Mouse (Mus musculus) heart, adult 8-10 months (tissue): ENCODE measurements around the gene Gns. TPM values are rescaled to one million over a fixed set of nuclear protein-coding genes. Genes with fewer than 3 reads are reported as not detected.
A peak's percentile ranks its signal among the peaks of the same experiment; 100 is the strongest.

ENCODE experiments used
- DNase-seq: peaks from one replicate; pipeline ENCODE4 v3.0.0; 2022; ENCODE audit warnings: low spot score
- total RNA-seq, 4 experiments: library from RNA; stranded (reverse); gene quantifications; 2 replicates each; pipeline ENCODE4 v1.2.4; 2022

The Gns gene
- total RNA-seq, 4 experiments from 2014 or later, result 87.6 to 95.8 (median 92.4) TPM

DNA sequence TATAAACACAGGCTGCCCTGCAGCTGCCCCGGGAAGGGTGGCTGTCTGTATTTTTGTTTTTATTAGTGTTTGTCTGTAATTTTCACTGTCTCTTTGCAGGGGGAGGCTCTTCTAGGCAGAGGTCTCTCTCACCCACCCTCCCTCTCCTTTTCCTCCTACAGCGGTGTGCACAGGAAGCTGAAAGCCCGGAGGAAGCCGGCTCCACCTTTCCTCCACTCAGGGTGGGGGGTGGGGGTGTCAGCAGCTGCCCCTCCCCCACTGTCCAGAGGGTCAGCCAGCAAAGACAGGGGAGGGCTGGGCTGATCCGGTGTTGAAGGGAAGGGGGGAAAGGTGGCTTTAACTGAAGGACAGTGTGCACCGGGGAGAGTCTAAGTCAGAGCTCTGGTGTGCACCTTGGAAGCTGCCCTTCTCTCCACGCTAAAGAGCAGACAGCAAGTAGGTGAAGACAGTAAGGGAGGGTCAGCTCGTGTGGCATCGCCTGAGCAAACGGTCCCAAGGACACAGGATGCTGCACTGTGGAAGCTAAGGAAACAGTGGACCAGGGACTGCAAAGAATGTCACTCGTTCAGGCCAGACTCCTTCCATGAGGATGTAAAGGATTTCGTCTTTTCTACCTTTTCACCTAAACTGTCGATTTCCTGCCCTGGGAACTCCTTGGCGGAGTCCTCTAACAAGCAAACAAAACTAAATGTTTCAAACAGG is 65.2 kb downstream of the Gns start:
- DNase-seq, result no peak

- DNase-seq, result no peak
Measured at GRCm38 (mm10) chr10:121430764-121431540, 66.1 kb downstream of the Gns start.

DNA sequence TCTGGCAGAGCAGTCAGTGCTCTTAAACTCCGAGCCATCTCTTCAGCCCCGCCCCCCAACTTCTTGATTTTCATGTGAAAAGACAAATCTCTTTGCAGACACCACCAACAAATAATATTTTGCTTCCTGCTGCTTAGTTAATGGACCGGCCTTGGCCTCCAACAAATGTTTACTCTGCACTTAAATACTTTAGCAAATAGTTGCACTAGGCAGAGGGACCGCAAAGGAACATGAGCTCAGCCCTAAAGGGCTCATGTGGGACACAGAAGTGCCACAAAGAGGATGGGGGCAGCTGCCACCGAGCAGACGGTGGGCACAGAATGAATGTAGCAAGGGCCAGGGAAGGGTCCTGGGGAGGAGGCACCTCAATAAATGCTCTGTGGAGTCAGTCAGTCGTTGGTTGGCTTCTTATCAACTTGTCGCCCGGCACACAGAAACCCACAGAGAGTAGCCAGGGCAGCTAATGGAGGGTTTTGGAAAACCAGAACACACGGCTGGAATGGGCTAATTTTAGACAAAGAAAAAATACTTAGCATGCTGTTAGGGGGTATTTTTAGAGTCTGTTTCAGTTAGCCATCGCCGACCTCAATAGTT is 67.2 kb downstream of the Gns start:
- no peak for DNase-seq

DNA sequence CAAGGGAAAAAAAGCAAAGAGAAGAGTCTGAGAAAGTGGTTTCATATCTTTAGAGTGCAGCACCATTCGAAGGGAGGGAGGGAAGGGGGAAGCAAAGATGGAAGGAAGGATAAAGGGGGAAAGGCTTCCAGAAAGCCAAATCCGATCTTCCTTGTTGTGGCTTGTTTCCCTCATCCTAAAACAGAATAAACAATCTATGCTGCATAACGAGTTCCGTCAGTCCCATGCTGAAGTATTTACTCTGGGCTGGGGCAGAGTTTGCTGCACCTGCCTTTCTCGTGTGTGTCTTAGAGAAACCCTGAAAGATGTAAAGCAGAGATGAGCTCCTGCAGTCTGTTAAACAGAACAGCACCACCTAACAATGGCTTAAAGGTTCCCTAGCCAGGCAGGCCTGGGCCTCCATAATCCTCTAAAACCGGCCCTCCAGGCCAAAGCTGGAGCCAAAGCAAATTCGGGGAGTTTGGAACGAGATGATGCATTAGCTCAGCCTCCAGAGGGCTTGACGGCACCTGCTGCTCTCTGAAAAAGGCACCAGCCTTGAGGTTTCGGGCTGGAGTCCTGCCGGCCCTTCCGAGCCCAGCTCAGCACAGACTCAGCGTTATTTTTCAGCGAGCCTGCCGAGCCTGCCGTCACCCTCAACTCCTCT is 67.9 kb downstream of the Gns start:
- DNase-seq, result no peak

DNA sequence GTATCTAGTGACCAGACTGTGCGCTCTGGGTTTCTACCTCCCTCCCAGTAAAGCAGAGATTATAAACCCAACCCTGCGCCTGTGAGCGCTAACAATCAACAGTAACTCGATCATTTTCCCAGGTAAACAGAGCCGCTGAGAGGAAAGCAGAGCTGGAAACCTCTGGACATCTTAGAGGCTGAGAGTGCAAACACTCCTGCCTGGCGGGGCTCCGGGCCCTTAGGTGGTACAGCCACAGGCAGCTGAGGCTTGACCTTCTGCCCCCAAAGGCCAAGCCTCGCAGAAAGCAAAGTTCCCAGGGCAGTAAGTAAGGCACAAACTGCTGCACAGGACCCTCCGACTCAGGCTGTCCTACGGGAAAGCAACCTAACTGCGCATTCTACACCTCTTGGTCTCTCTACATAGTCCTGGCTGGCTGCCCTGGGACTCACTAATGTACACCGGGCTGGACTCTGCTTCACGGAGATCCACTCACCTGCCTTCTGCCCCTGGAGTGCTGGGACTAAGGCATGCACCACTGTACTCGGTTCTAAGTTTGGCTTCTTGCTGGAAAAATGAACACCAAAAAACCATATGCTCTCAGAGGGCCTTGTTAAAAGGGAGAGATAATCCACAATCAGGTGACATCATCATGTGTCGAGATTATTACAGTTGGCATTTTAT is 69.7 kb downstream of the Gns start:
- DNase-seq, result no peak

DNA sequence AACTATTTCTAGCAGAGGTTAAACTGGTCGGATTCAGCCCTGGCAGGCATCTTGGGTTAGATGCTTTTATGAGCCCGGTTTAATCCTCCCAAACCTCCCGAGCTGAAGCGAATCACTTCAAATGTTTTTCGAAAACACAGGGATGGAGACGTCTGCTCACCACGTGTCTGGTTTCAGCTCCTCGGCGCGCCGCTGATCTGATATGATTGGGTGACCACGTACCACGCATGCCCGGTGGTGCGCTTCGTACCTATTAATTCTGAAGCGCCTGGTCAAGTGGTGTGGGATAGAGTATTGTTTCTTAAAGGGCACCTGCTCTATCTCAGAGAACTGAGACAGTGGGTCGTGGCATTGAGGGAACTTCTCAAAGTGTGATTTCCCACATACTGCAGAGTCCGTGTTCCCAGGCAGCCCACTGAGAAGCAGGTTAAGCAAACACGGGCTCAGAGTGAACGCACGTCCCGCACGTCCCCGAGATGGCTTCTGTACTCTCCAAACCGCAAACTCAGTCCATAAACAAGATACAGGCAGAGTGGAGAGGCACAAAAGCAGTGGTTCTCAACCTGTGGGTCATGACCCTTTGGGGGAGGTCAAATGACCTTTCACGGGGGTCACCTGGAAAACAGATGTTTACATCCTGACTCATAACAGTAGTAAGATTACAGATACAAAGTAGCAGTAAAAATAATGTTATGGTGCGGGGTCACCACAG is 70.8 kb downstream of the Gns start:
- DNase-seq, result no peak

DNA sequence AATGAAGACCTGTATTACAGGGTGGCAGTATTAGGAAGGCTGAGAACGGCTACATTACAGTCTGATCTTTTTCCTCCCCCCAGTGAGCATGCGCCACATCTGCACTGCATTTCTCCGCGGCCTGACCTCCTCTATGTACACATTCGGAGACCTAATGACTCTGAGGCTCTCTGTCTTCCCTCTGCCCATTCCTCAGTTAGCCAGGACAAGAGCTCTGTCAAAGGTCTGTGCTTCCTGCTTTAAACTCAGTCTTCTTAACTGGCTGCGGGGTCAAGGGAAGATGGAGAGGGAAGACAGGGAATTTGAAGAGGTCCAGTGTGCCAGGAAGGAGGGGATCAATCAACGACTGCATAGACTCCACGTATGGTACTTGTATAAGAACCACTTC is 71.4 kb downstream of the Gns start:
- DNase-seq, result no peak

GRCm38 (mm10) chr10:121436693-121437092 is 71.8 kb downstream of the Gns start:
- DNase-seq, result no peak

GRCm38 (mm10) chr10:121438109-121438508 is 73.2 kb downstream of the Gns start:
- no peak for DNase-seq

- peak; percentile 71 for DNase-seq
Measured at GRCm38 (mm10) chr10:121439310-121439731, 74.4 kb downstream of the Gns start.

- DNase-seq, result no peak
Measured at GRCm38 (mm10) chr10:121443791-121444190, 78.9 kb downstream of the Gns start.

- no peak for DNase-seq
Measured at GRCm38 (mm10) chr10:121444198-121444597, 79.3 kb downstream of the Gns start.

DNA sequence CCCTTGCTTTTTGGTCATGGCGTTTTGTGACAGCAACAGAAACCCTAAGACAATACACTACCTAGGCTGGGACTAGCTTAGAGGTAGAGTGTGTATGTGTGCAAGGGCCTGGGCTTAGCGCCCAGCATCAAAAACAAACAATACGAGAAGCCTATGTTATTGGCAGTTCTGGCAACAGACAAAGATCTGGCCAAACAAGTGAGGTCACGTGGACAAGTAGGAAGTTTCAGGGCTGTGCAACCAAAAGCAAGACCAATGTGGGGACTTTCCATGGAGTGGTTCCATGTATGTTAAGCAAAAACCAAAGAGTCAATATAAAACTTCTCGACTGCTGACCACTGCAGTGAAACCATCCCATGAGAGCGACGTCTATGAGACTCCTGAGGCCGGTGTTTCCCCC is 80.9 kb downstream of the Gns start:
- no peak for DNase-seq

Other genes starting within 250 kb of the Gns start
- 1 to 10 TPM; 1.6 to 3.4 (median 1.9) TPM for gene Tbc1d30, start 13.8 kb upstream of the Gns start, total RNA-seq
- gene Rassf3, start 111.3 kb downstream of the Gns start, total RNA-seq, result 100 to 1,000 TPM; 131 to 151 (median 141) TPM
- gene Tbk1, start 221.7 kb downstream of the Gns start, total RNA-seq, result 10 to 100 TPM; 12.0 to 17.2 (median 16.2) TPM